Mouse (Mus musculus) MEL (cell line): Measurements from ENCODE around the gene Ap1s3. TPM values are rescaled to one million over a fixed set of nuclear protein-coding genes. Genes with fewer than 3 reads are reported as not detected.

ENCODE experiments used
- DNase-seq: peaks from one replicate; pipeline ENCODE4 v3.0.0; 2011; ENCODE audit warnings: low read depth, low spot score
- H3K27ac ChIP-seq: 2 replicates; pipeline ENCODE4 v1.5.1; 2012; ENCODE audit warnings: low read depth, mild to moderate bottlenecking, control low read depth, low read length, moderate library complexity; ENCODE audit not compliant: control insufficient read depth
- H3K27me3 ChIP-seq, 2 experiments: fragments of 150-350 bp in 1 of 2; sonication (generic) in 1 of 2; 2 replicates each; pipeline ENCODE4 v1.6.1; 2012; ENCODE audit warnings: low read length in 2 of 2, mild to moderate bottlenecking in 2 of 2, improper control_type of control experiment in 1 of 2, moderate library complexity in 1 of 2; ENCODE audit not compliant: insufficient read depth in 2 of 2, control insufficient read depth in 1 of 2
- H3K36me3 ChIP-seq, 2 experiments: 2 replicates each; pipeline ENCODE4 v1.6.1; 2012 to 2014; ENCODE audit warnings: low read length in 2 of 2, improper control_type of control experiment in 1 of 2, inconsistent platforms in 1 of 2, mild to moderate bottlenecking in 1 of 2; ENCODE audit not compliant: insufficient read depth in 2 of 2, control insufficient read depth in 1 of 2
- H3K4me1 ChIP-seq, 2 experiments: fragments of 150-350 bp in 1 of 2; sonication (generic) in 1 of 2; 2 replicates each; pipeline ENCODE4 v1.6.1; 2012; ENCODE audit warnings: low read length in 2 of 2, improper control_type of control experiment in 1 of 2, mild to moderate bottlenecking in 1 of 2; ENCODE audit not compliant: insufficient read depth in 2 of 2, control insufficient read depth in 1 of 2
- H3K4me3 ChIP-seq, 2 experiments: fragments of 150-350 bp in 1 of 2; sonication (generic) in 1 of 2; 2 replicates each; pipeline ENCODE4 v1.5.1; 2012; ENCODE audit warnings: low read depth in 2 of 2, low read length in 2 of 2, mild to moderate bottlenecking in 2 of 2, moderate library complexity in 2 of 2, control low read depth in 1 of 2, improper control_type of control experiment in 1 of 2; ENCODE audit not compliant: control insufficient read depth in 1 of 2, insufficient read depth in 1 of 2
- H3K79me2 ChIP-seq: 2 replicates; pipeline ENCODE4 v1.6.1; 2012; ENCODE audit warnings: mild to moderate bottlenecking, low read length, moderate library complexity; ENCODE audit not compliant: control insufficient read depth, poor library complexity, insufficient read depth
- H3K9ac ChIP-seq: 2 replicates; pipeline ENCODE4 v1.6.1; 2012; ENCODE audit warnings: low read depth, mild to moderate bottlenecking, control low read depth, low read length, moderate library complexity; ENCODE audit not compliant: control insufficient read depth, poor library complexity, severe bottlenecking
- H3K9me3 ChIP-seq: fragments of 150-350 bp; sonication (generic); replicated peaks from 2 replicates; pipeline ENCODE4 v1.6.1; 2012; ENCODE audit warnings: mild to moderate bottlenecking, low read length, improper control_type of control experiment, moderate library complexity; ENCODE audit not compliant: insufficient read depth
- CHD2 ChIP-seq: IDR thresholded peaks from 2 replicates; pipeline ENCODE4 v1.6.1; 2011; ENCODE audit warnings: low read length, improper control_type of control experiment
- CTCF ChIP-seq, 3 experiments: IDR thresholded peaks in 2 of 3; conservative IDR thresholded peaks in 1 of 3; 2 replicates each; pipeline ENCODE4 v1.5.1; 2011 to 2012; ENCODE audit warnings: low read length in 3 of 3, low read depth in 2 of 3, mild to moderate bottlenecking in 2 of 3, improper control_type of control experiment in 1 of 3, inconsistent platforms in 1 of 3, mixed read lengths in 1 of 3, moderate library complexity in 1 of 3; ENCODE audit not compliant: control insufficient read depth in 1 of 3, insufficient read depth in 1 of 3, poor library complexity in 1 of 3, severe bottlenecking in 1 of 3
- E2F4 ChIP-seq: IDR thresholded peaks from 2 replicates; pipeline ENCODE4 v1.6.1; 2011; ENCODE audit warnings: low read depth, low read length, improper control_type of control experiment, borderline replicate concordance
- ELF1 ChIP-seq: IDR thresholded peaks from 2 replicates; pipeline ENCODE4 v1.6.1; 2014; ENCODE audit warnings: low read depth, mild to moderate bottlenecking, inconsistent platforms, low read length, improper control_type of control experiment, moderate library complexity
- EP300 ChIP-seq, 2 experiments: IDR thresholded peaks; 2 replicates each; pipeline ENCODE4 v1.6.1; 2011; ENCODE audit warnings: improper control_type of control experiment in 2 of 2, low read length in 2 of 2, low read depth in 1 of 2, mild to moderate bottlenecking in 1 of 2
- GATA1 ChIP-seq: IDR thresholded peaks from 2 replicates; pipeline ENCODE4 v1.6.1; 2011; ENCODE audit warnings: low read depth, low read length, improper control_type of control experiment
- JUND ChIP-seq: IDR thresholded peaks from 2 replicates; pipeline ENCODE4 v1.6.1; 2011; ENCODE audit warnings: low read depth, mild to moderate bottlenecking, improper control_type of control experiment, low read length
- KAT2A ChIP-seq: conservative IDR thresholded peaks from 2 replicates; pipeline ENCODE4 v1.6.1; 2012; ENCODE audit warnings: low read depth, low read length, improper control_type of control experiment, inconsistent platforms
- MAZ ChIP-seq: IDR thresholded peaks from 2 replicates; pipeline ENCODE4 v1.6.1; 2012; ENCODE audit warnings: low read depth, mild to moderate bottlenecking, inconsistent platforms, low read length, improper control_type of control experiment
- MEF2A ChIP-seq: IDR thresholded peaks from 2 replicates; pipeline ENCODE4 v1.6.1; 2014; ENCODE audit warnings: low read depth, mild to moderate bottlenecking, inconsistent platforms, low read length, improper control_type of control experiment; ENCODE audit not compliant: poor library complexity, insufficient replicate concordance, severe bottlenecking; ENCODE audit errors: extremely low read depth
- MYB ChIP-seq: IDR thresholded peaks from 2 replicates; pipeline ENCODE4 v1.6.1; 2011; ENCODE audit warnings: mild to moderate bottlenecking, low read depth, low read length, improper control_type of control experiment
- MYC ChIP-seq: IDR thresholded peaks from 2 replicates; pipeline ENCODE4 v1.6.1; 2011; ENCODE audit warnings: low read depth, mild to moderate bottlenecking, low read length, improper control_type of control experiment, moderate library complexity
- POLR2AphosphoS2 ChIP-seq: IDR thresholded peaks from 2 replicates; pipeline ENCODE4 v1.6.1; 2011; ENCODE audit warnings: low read length, improper control_type of control experiment
- POLR2AphosphoS5 ChIP-seq: IDR thresholded peaks from 2 replicates; pipeline ENCODE4 v1.6.1; 2012; ENCODE audit warnings: low read depth, borderline replicate concordance, mild to moderate bottlenecking, inconsistent platforms, low read length, moderate library complexity, mixed read lengths
- RAD21 ChIP-seq: IDR thresholded peaks from 2 replicates; pipeline ENCODE4 v1.6.1; 2011; ENCODE audit warnings: mild to moderate bottlenecking, low read depth, low read length, improper control_type of control experiment
- SIN3A ChIP-seq: IDR thresholded peaks from 2 replicates; pipeline ENCODE4 v1.6.1; 2012; ENCODE audit warnings: low read length, improper control_type of control experiment, inconsistent platforms
- SMC3 ChIP-seq: IDR thresholded peaks from 2 replicates; pipeline ENCODE4 v1.6.1; 2011; ENCODE audit warnings: low read depth, low read length, improper control_type of control experiment
- TAL1 ChIP-seq: IDR thresholded peaks from 2 replicates; pipeline ENCODE4 v1.6.1; 2012; ENCODE audit warnings: mild to moderate bottlenecking, inconsistent platforms, low read length, moderate library complexity, mixed read lengths
- TBP ChIP-seq: IDR thresholded peaks from 2 replicates; pipeline ENCODE4 v1.8.0; 2011; ENCODE audit warnings: low read depth, low read length, improper control_type of control experiment
- USF1 ChIP-seq: IDR thresholded peaks from 2 replicates; pipeline ENCODE4 v1.6.1; 2014; ENCODE audit warnings: low read depth, mild to moderate bottlenecking, inconsistent platforms, low read length, improper control_type of control experiment, moderate library complexity
- USF2 ChIP-seq, 2 experiments: IDR thresholded peaks; 2 replicates each; pipeline ENCODE4 v1.6.1; 2011 to 2012; ENCODE audit warnings: improper control_type of control experiment in 2 of 2, low read length in 2 of 2, borderline replicate concordance in 1 of 2, inconsistent platforms in 1 of 2, low read depth in 1 of 2, mild to moderate bottlenecking in 1 of 2; ENCODE audit not compliant: insufficient read depth in 1 of 2
- ZC3H11A ChIP-seq: IDR thresholded peaks from 2 replicates; pipeline ENCODE4 v1.6.1; 2012; ENCODE audit warnings: low read depth, mild to moderate bottlenecking, inconsistent platforms, low read length, improper control_type of control experiment
- ZMIZ1 ChIP-seq: IDR thresholded peaks from 2 replicates; pipeline ENCODE4 v1.6.1; 2012; ENCODE audit warnings: low read depth, mild to moderate bottlenecking, inconsistent platforms, low read length, improper control_type of control experiment, moderate library complexity
- ZNF384 ChIP-seq: IDR thresholded peaks from 2 replicates; pipeline ENCODE4 v1.6.1; 2012; ENCODE audit warnings: low read depth, mild to moderate bottlenecking, inconsistent platforms, low read length, improper control_type of control experiment
- polyA plus RNA-seq, 2 experiments: library from polyadenylated mRNA; stranded (reverse) in 1 of 2; unstranded in 1 of 2; fragments of >175 nt in 1 of 2; fragments of >200 nt in 1 of 2; gene quantifications; 2 replicates each; pipeline versions ENCODE4 v1.2.1 to v1.2.4; 2012; ENCODE audit warnings: low replicate concordance in 2 of 2, low read depth in 1 of 2; ENCODE audit not compliant: insufficient read length in 2 of 2, insufficient read depth in 1 of 2, missing spikeins in 1 of 2
- total RNA-seq: library from RNA; depleted of rRNA; stranded (reverse); fragments of 300-350 nt; gene quantifications from 2 replicates; pipeline ENCODE4 v1.2.3, GENCODE M21; 2012

Ap1s3 gene
- total and polyA plus RNA-seq, 3 experiments = 4.3 to 50.6 (median 19.0) TPM

DNA sequence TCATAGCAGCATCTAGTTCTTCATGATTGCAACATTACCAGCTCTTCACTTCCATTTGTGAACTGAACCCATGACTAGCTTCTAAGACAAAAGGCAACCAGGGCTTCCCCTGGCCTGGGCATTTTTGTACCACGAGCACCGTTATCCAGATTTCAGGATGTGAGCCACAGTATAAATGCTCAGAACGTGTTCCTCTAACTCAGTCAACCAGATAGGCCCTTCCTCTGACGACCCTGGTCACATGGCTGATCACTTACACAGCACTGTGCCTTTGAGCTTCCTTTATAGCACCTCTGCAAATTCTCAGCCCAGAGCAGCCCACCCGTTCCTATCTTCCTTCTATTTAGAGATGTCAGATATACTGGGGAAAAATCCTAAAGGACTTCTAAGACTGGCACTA lies 42.0 kb downstream of the Ap1s3 start:
- no peak for TF ChIP-seq ELF1
- no peak for TF ChIP-seq MYB
- TF ChIP-seq USF2 (IDR thresholded peaks at IDR 0.05; ENCODE audit: borderline replicate concordance in 1 of 2, insufficient read depth in 1 of 2, low read depth in 1 of 2, low read length in 2 of 2) = no peak
- no peak for TF ChIP-seq CHD2
- TF ChIP-seq GATA1 = no peak
- TF ChIP-seq MEF2A = no peak
- Histone ChIP-seq H3K9ac (no peak overlapping the region), H3K79me2 (no peaks in the 10 kb centered on the region), H3K9me3 (no peaks in the 10 kb centered on the region), H3K36me3 (peaks cover 0 to 8% of the 10 kb centered on the region in 2 experiments; a peak in 2 of 4 replicates), H3K4me1 (peaks cover 3 to 6% of the 10 kb centered on the region in 2 experiments), H3K27me3 (no peaks in the 10 kb centered on the region), H3K4me3 (no peak overlapping the region), H3K27ac (no peak overlapping the region)
- no peak for DNase-seq

GRCm38 (mm10) chr1:79626140-79626539 lies 45.6 kb downstream of the Ap1s3 start:
- Histone ChIP-seq H3K4me3 (no peak overlapping the region), H3K9me3 (no peaks in the 10 kb centered on the region), H3K79me2 (no peaks in the 10 kb centered on the region), H3K4me1 (peaks cover 3 to 6% of the 10 kb centered on the region in 2 experiments), H3K27me3 (no peaks in the 10 kb centered on the region), H3K9ac (no peak overlapping the region), H3K36me3 (peaks cover 0 to 8% of the 10 kb centered on the region in 2 experiments; a peak in 2 of 4 replicates), H3K27ac (no peak overlapping the region)
- no peak for TF ChIP-seq TBP
- TF ChIP-seq CTCF (IDR thresholded peaks at IDR 0.05 in 2 of 3, conservative IDR thresholded peaks at IDR 0.05 in 1 of 3; ENCODE audit: control insufficient read depth in 1 of 3, insufficient read depth in 1 of 3, low read depth in 2 of 3, low read length in 3 of 3, poor library complexity in 1 of 3, severe bottlenecking in 1 of 3) = peak in 2 of 3 experiments; percentile 10 to 19; a peak in 1 of 6 replicates
- no peak for TF ChIP-seq TAL1
- peak; percentile 1; the same call in 1 of the 2 replicates for TF ChIP-seq RAD21
- no peak for DNase-seq

GRCm38 (mm10) chr1:79619434-79619833 lies 52.3 kb downstream of the Ap1s3 start:
- no peaks in the 10 kb centered on the region for H3K4me1 ChIP-seq
- TF ChIP-seq POLR2AphosphoS5 = no peak
- no peak for TF ChIP-seq KAT2A
- no peak for TF ChIP-seq TBP
- no peak for TF ChIP-seq E2F4
- TF ChIP-seq USF1 = no peak
- TF ChIP-seq MYB = no peak
- no peak for TF ChIP-seq JUND
- TF ChIP-seq MYC = no peak
- TF ChIP-seq ELF1 = no peak
- no peak for TF ChIP-seq MEF2A
- no peak for TF ChIP-seq SMC3
- no peak for TF ChIP-seq SIN3A
- no peak for TF ChIP-seq POLR2AphosphoS2
- no peak for TF ChIP-seq ZMIZ1
- no peak for TF ChIP-seq MAZ
- no peak for TF ChIP-seq ZNF384
- TF ChIP-seq EP300 (IDR thresholded peaks at IDR 0.05; ENCODE audit: low read depth in 1 of 2, low read length in 2 of 2) = no peak
- no peak for TF ChIP-seq ZC3H11A
- no peak overlapping the region for H3K27ac ChIP-seq
- H3K79me2 ChIP-seq = no peaks in the 10 kb centered on the region
- no peak overlapping the region for H3K4me3 ChIP-seq
- no peaks in the 10 kb centered on the region for H3K27me3 ChIP-seq
- no peak for DNase-seq
- H3K9me3 ChIP-seq = no peaks in the 10 kb centered on the region
- no peak overlapping the region for H3K9ac ChIP-seq
- no peaks in the 10 kb centered on the region for H3K36me3 ChIP-seq
